Comparison of ENCODE assay signal across 15 mouse cellular contexts in the genomic region with DNA sequence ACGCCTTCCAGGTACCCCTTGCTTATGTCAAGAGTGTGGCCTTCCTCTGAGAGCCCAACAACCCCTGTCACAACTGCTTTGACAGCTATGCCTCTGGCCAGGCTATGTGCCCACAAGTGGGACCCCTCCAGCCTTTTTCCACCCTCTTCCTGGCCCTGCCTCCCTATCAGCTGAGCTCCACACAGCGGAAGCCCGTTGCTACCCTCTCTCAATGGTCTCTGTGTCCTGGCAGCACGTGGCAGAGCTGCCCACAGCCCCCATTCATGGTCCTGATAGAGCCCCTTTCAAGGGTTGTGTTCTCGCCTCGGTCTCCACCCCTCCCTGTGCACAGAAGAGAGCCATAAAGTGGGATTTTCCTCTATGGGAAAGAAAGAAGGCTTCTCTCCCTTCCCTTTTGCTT.
DNase-seq lines count a peak whose midpoint lies in the region; ATAC-seq and TF ChIP-seq lines count a peak whose summit lies in the region.
"Had no signal": no experiment of that assay in that cellular context is flagged by ENCODE, and none has a peak within 500 bp of the region (broad histone marks: within the 10 kb centered on the region; RNA-seq: fewer than 3 reads in every experiment).

No protein-coding gene starts in this region.

- no peak overlapping the region for H3K4me3 ChIP-seq in forebrain, postnatal 0 days (ENCODE audit: low read depth, low read length)
- H3K4me3 ChIP-seq in forebrain, embryonic 10.5 days: no peak overlapping the region
- H3K4me3 ChIP-seq in neural tube, embryonic 15.5 days (replicated peaks): no peak overlapping the region
- H3K4me3 ChIP-seq: embryonic facial prominence, embryonic 12.5 days; forebrain, embryonic 13.5 days; gastrocnemius, adult 2 months; heart, embryonic 12.5 days; hindbrain, embryonic 12.5 days had no signal

- H3K4me1 ChIP-seq in forebrain, postnatal 0 days (ENCODE audit: insufficient read depth): no peaks in the 10 kb centered on the region
- H3K4me1 ChIP-seq in forebrain, embryonic 10.5 days: 0 out of 2 replicates have a peak, but pooled peaks cover 2% of the 10 kb centered on the region
- H3K4me1 ChIP-seq in neural tube, embryonic 15.5 days: no peaks in the 10 kb centered on the region
- H3K4me1 ChIP-seq: embryonic facial prominence, embryonic 12.5 days; hindbrain, embryonic 12.5 days had no signal

- no peaks in the 10 kb centered on the region for H3K36me3 ChIP-seq in forebrain, postnatal 0 days (ENCODE audit: insufficient read depth)
- no peaks in the 10 kb centered on the region for H3K36me3 ChIP-seq in forebrain, embryonic 10.5 days (replicated peaks)
- H3K36me3 ChIP-seq in neural tube, embryonic 15.5 days: no peaks in the 10 kb centered on the region
- H3K36me3 ChIP-seq: embryonic facial prominence, embryonic 12.5 days; hindbrain, embryonic 12.5 days had no signal

- H3K9me3 ChIP-seq in forebrain, postnatal 0 days (ENCODE audit: low read length): no peaks in the 10 kb centered on the region
- H3K9me3 ChIP-seq in forebrain, embryonic 10.5 days: no peaks in the 10 kb centered on the region
- no peaks in the 10 kb centered on the region for H3K9me3 ChIP-seq in neural tube, embryonic 15.5 days (replicated peaks)
- H3K9me3 ChIP-seq: embryonic facial prominence, embryonic 12.5 days; forebrain, embryonic 13.5 days; heart, embryonic 12.5 days; hindbrain, embryonic 12.5 days had no signal

- ATAC-seq in forebrain, postnatal 0 days: peak; percentile 40
- 0 out of 2 replicates have a peak, but pooled peaks have one; percentile 45 for ATAC-seq in neural tube, embryonic 15.5 days (ENCODE audit: low FRiP score)
- ATAC-seq: forebrain, embryonic 13.5 days had no signal

- no peak for TF ChIP-seq CTCF in forebrain, postnatal 0 days (IDR thresholded peaks at IDR 0.05; ENCODE audit: low read depth)

- no peaks in the 10 kb centered on the region for H3K27me3 ChIP-seq in forebrain, postnatal 0 days (ENCODE audit: insufficient read depth, low read length)
- H3K27me3 ChIP-seq in forebrain, embryonic 10.5 days (ENCODE audit: poor library complexity, severe bottlenecking): no peaks in the 10 kb centered on the region
- no peaks in the 10 kb centered on the region for H3K27me3 ChIP-seq in neural tube, embryonic 15.5 days (replicated peaks)
- H3K27me3 ChIP-seq: embryonic facial prominence, embryonic 12.5 days; forebrain, embryonic 13.5 days; hindbrain, embryonic 12.5 days had no signal

- H3K9ac ChIP-seq in forebrain, postnatal 0 days: no peak overlapping the region
- H3K9ac ChIP-seq in neural tube, embryonic 15.5 days (replicated peaks): no peak overlapping the region
- H3K9ac ChIP-seq: embryonic facial prominence, embryonic 12.5 days; forebrain, embryonic 13.5 days; heart, embryonic 12.5 days; hindbrain, embryonic 12.5 days had no signal

- 56% methylated on average over 6 of the region's 6 CpGs for WGBS in forebrain, postnatal 0 days
- 83% methylated on average over 6 of the region's 6 CpGs for WGBS in forebrain, embryonic 10.5 days
- WGBS in neural tube, embryonic 15.5 days: 55% methylated on average over 6 of the region's 6 CpGs

- H3K4me2 ChIP-seq in forebrain, postnatal 0 days (ENCODE audit: low read depth): no peak overlapping the region
- H3K4me2 ChIP-seq in neural tube, embryonic 15.5 days: no peak overlapping the region
- H3K4me2 ChIP-seq: embryonic facial prominence, embryonic 12.5 days; forebrain, embryonic 13.5 days; heart, embryonic 12.5 days; hindbrain, embryonic 12.5 days had no signal

- no peak overlapping the region for H3K27ac ChIP-seq in forebrain, postnatal 0 days (ENCODE audit: low read depth, low read length)
- H3K27ac ChIP-seq in forebrain, embryonic 10.5 days: no peak overlapping the region
- no peak overlapping the region for H3K27ac ChIP-seq in neural tube, embryonic 15.5 days (replicated peaks)
- H3K27ac ChIP-seq: embryonic facial prominence, embryonic 12.5 days; forebrain, embryonic 13.5 days; hindbrain, embryonic 12.5 days had no signal

- no peak for DNase-seq in forebrain, postnatal 0 days
- DNase-seq in forebrain, embryonic 10.5 days (ENCODE audit: extremely low spot score, low spot score): no peak
- peak; percentile 25 to 26 for DNase-seq in layer of hippocampus, postnatal 10 days (ENCODE audit: low spot score in 2 of 2)
- DNase-seq in layer of hippocampus, postnatal 36 days: no peak
- no peak for DNase-seq in neural tube, embryonic 10.5 days (ENCODE audit: extremely low spot score, low spot score)
- DNase-seq in embryo, embryonic 10.5 days (ENCODE audit: low spot score): no peak
- DNase-seq: cerebellum, adult 2 months; embryo, embryonic 11 days; gastrocnemius, postnatal 25 days had no signal

Comparison
In these comparisons a context has a peak if more than half of its experiments do, and no peak if none do; other contexts are left out.
1. DNase-seq: peak in layer of hippocampus, postnatal 10 days (2 of 2); none in forebrain, postnatal 0 days (single experiment), forebrain, embryonic 10.5 days (single experiment), layer of hippocampus, postnatal 36 days (0 of 2), neural tube, embryonic 10.5 days (single experiment) and embryo, embryonic 10.5 days (single experiment).